Mouse (Mus musculus) heart, postnatal 4 days (tissue): Measurements from ENCODE around the gene Sys1. TPM values are rescaled to one million over a fixed set of nuclear protein-coding genes. Genes with fewer than 3 reads are reported as not detected.

ENCODE experiments used
- DNase-seq: peaks from one replicate; pipeline ENCODE4 v3.0.0; 2021
- total RNA-seq, 2 experiments: library from RNA; stranded (reverse); gene quantifications; 2 replicates each; pipeline ENCODE4 v1.2.3; 2021

Gene Sys1
- total RNA-seq, result 10 to 100 TPM; 20.2 to 23.1 TPM

DNA sequence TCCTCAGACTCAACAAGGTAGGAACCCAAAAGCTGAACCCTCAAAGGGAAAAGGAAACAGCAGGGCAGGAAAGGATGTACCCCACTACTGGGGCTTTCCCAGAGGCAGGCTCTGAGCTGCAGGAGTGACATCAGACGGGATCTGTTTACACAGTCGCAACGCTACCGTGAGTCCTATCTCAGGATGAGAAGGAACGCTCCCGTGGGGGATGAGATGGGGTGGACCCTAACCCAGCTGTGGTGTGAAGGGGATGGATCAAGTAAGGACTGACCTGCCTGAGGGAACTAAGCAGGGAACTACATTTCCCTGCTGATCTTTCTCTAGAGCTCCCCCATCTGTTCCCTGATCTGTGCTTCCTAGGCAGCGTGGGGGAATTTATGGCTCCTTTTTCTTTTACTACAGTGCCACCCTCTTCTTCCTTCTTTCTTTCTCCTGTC, at the start of gene Sys1:
Gene Sys1, plus strand, starts transcription at position 101 of the 437 bp plus-strand sequence.
- DNase-seq, result no peak

DNA sequence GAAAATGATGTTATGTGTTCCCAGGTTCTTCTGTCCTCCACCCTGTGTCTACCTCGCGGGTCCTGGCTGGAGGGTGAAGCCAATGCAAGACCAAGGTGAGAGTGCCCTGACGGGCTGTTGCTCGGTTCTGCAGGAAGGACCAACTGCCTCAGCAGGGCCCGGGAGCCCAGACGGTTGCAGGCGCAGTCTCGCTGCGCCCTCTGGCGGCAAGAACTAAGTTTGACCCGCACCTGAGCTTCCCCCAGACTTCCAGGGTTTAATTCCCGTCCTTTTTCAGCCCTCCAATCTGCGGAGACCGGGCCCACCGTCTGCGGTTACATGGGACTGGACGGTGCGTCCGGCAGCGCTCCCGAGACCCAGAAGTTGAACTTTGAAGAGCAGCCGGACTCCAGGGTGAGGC, 49.1 kb upstream of the Sys1 start:
- DNase-seq, result peak; percentile 80

DNA sequence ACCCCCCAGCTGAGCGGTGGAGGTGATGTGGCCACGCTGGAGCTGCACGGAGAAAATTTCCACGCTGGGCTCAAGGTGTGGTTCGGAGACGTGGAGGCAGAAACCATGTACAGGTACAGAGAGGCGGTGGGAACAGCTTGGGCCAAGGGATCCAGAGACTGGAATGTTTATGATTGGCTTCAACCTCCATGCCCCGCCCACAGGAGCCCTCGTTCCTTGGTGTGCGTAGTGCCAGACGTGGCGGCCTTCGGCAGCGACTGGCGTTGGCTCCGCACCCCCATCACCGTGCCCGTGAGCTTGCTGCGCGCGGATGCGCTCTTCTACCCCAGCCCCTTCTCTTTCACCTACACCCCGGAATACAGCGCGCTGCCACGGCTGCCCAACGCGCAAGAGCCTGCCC, 42.6 kb upstream of the Sys1 start:
- DNase-seq, result no peak

DNA sequence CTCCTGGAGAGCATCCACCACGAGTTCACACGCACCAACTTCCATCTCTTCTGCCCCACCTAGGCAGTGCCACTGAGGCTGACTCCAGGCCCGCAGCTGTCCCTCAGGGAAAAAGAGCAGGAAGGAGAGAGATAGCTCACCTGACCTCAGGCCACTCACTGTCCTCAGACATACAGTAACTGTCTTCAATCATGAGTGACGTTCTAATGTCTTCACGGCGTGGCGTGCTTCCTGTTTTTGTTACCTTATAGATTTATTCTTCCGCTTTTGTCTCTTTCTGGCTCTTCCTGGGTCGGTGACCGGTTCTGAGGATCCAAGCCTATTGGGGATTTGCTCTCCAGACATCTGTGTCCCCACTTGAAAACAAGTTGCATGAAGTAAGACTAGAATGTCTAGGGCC, 42.2 kb upstream of the Sys1 start:
- no peak for DNase-seq

DNA sequence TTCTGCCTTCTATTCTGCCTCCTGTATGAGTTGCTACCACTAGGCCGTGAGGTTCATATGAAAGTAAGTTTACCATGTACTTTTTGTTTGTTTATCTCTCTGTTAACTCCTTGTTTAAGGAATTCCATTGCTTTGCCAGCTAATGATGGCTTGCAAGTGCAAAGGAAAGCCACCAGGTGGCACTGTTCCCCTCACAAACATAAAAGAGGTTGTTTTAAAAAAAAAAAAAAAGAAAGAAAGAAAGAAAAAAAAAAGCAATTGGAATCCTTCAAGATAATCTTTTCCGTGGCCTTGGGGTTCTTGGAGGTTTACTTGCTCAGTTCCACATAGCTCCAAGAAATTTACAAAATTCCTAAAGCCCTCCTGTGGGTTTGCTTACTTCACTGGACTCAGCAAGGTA, 39.6 kb upstream of the Sys1 start:
- DNase-seq, result peak; percentile 55

DNA sequence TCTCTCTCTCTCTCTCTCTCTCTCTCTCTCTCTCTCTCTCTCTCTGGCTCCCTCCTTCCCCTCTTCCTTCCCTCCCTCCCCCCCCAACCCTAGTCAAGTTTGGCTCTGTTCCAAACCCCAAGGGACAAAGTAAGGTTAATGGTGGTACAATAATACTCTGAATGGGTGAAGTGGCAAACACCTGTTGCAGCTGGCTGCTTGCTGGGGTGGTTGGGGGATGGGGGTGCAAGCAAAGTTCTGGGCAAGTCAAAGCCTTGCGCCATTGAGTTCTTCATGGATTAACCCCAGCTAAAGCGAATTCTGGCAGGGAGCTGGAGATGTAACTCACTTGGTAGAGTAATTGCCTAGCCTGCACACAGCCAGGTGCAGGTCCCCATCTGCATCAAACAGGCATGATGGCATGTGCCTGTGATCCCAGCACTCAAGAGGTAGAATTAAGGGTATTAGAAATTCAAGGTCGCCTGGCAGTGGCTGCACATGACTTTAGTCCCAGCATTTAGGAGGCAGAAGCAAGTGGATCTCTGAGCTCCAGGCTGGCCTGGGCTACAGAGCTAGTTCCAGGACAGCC, 38.4 kb upstream of the Sys1 start:
- no peak for DNase-seq

DNA sequence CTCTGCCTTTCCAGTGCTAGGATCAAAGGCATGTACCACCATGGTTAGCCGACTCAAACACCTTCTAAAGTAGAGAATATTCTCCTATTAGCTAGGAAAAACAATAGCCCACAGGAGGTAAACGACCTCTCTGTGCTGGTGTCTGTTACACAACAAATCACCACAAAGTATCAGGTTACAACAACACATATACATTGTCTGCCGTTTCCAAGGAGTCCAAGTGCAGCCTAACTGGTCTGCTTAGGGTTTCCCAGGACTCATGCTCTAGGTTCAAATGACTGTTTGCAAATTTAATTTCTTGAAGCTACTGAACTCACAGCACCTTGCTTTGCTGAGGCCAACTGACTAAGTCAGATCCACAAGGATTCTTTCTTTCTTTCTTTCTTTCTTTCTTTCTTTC, 37.3 kb upstream of the Sys1 start:
- no peak for DNase-seq

DNA sequence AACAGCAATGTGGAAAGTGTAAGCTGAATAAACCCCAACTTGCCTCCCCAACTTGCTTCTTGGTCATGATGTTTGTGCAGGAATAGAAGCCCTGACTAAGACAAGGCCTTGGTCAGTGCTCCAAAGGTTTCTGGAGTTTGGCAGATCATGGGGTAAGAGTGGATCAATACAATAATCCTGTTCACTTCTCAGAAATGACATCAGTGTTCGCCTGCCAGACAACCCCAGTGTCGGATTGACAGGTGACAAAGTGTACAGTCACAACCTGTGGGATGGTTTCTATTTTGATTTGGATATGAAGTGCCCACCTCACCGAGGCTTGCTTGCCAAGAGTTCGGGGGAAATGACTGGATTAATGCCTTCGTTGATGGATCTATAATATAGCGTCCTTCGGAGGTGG, 35.5 kb upstream of the Sys1 start:
- DNase-seq, result no peak

DNA sequence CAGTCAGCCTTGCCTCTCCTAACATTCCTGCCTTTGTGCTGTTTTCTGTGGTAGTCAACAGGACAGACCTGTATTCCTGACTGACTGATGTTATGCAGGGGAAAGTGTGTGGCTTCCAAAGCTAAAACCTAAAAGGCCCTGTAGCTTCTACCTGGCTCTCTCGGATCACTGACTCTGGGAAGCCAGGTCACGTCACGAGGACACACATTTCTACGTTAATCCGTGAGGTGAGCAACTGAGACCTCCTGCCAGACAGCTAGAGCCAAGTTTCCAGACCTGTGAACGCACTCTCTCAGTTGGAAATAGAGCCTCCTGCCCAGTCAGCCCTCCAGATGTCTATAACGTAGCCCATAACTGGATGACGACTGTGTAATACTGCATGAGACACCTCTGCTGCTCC, 34.8 kb upstream of the Sys1 start:
- no peak for DNase-seq

DNA sequence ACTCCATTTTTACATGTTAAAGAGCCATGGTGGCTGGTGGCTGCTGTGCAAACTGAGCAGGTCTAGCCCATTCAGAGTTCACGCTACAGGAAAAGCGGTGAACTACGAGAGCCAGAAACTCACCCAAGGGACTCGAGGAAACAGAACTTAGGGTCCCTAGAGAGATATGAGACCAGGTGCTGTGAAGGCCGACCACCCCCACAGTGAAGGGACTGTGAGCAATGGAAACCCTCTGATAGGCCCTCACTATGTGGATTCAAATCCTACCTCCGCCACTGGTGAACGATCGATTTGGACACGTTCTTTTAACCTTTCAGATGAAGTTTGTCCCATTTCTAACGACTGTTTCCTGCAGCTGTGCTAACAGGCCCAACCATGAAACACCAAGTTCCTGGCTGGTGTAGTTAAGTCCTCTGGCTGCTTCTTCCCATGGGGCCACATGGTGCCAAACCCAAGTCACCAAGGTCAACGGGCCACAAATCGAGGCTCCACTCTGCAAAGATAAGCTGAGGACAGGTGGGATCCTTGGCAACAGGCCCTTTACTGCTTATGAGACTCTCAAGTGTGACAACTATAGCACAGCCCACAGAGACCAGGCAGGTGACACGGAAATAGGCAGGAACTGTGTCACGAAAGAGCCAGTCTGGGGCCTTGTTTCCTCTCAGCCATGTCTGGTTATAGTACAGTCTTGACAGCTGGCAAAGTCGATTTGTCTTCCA, 33.9 kb upstream of the Sys1 start:
- DNase-seq, result no peak

DNA sequence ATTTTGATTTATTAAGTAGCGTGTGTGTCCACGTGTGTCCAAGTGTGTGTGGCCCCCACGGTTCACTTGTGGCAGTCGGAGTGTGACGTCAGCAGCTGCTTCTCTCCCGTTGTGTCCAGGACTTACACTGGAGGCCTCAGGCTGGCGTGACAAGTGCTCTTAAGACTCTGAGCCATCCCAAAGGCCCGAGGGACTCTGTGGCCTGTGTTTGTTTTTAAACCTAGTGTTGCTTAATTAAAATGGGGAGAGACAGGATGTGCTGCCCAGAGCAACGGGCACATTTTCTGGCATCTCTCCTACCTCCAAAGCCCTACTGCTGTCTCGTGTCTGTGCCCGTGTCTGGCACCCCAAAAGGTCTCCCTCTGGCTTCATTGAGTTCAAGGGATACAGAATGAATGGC, 33.3 kb upstream of the Sys1 start:
- no peak for DNase-seq

DNA sequence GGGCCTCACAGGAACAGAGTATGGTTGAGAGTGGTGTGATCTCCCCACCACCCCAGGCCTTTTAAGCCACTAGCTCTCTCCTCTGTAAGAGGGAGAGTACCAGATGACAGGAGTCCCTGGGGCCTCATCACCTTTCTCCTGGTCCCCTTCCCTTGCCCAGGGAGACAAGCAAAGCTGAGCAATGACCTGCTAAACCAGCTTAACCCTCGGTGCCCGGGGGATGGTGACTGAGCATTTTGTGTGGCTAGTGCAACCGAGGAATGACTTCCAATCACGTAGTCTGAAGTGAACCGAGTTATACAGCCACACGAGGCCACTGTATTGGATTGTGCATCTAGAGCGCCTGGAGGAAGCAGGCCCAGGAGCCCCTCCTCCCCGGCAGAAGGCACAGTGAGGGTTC, 32.4 kb upstream of the Sys1 start:
- DNase-seq, result no peak

DNA sequence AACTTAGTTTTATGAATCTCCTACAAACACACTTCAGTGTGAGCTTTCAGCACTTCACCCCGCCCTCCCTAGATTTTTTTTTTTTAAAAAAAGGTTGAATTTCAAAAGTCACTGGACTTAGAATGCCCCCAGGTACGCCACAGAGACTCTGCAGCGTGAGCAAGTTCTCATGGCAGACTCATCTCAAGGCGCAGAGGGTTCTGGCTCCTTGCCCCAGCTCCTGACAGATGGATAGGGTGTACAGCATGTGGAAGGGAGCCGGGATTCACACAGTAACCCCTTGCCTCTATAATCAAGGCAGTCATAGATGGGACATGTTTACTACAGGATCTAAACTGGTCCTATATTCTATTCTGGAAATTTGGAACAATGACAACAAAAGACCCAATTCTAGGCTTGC, 31.4 kb upstream of the Sys1 start:
- no peak for DNase-seq

DNA sequence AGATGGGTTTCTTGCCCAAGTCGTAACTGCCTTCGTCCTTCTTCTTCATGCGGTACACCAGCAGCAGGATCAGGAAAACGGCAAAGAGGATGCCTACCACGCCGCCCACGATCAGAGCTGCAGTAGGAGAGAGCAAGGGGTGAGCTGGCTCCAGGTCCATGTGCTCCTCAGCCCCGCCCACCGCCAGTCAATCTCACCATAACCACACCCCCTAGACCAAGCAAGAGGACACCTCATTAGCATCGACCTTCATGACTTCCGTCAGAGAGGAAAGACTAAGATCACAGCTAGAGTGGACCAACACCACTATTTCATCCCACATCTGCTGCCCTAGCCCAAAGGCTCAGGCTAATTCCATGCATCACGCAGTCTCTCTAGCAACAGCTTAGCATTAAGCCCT, 30.6 kb upstream of the Sys1 start:
- DNase-seq, result no peak

DNA sequence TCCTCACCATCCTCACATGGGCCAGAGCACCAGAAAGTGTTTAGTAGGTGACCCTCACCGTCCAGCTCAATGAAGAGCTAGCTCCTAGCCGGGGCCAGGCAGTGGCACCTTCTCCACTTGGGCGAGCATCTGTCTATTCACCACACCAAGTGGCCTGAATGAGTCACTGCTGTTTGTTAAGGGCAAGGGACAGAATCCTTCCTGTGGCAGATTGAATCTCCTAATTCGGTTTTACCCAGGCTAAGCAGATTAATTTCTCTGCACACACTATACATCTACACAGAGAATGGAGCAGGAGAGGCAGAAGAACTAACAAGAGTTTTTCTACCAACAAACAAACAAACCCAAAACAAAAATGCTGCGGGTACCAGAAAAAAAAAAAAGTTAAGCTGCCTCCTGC, 29.8 kb upstream of the Sys1 start:
- no peak for DNase-seq

DNA sequence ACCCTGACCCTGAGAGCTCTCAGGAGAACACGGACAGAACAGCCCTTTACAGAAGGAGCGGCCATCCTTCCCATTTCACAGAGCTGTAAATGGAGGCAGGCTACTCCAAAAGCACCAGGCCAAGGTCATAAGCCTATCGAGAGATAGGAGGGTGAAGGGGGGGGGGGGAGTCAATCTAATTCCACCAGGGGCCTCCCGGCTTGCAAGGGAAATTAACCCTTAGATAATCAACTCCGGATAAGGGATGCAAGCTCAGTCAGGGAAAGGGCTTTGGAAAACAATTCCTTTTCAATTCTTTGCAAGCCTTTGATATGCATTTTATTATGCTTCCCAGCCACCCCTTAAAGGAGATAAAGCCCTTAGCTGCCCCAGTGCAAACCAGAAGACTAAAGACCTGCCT, 28.3 kb upstream of the Sys1 start:
- DNase-seq, result no peak

DNA sequence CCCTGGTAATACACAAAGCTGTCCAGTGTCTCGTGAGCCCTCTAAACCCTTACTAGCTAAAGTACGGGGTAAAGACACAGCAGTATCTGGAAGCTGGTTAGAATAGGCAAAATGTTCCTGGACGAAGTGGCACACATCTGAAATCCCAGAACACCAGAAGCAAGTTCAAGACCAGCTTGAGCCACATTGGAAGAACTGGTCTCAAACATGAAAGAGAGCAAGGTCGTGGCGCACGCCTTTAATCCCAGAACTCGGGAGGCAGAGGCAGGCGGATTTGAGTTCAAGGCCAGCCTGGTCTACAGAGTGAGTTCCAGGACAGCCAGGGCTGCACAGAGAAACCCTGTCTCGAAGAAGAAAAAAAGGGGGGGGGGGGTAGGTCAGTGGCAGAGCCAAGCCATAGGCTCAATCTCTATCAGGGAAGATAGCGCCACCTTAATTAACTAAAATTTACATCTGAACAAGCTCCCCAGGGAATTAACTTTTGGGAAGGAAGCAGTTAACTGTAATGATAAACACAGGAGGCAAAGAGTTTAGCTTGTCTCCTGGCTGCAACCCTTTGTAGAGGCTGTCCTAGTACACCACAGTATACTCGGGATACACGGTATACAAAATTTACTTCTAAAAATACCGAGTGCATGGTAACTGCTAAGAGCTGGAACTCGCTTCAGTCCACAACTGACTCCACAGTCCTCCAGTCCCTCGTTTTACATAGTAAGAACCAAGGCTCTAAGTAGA, 26.7 kb upstream of the Sys1 start:
- no peak for DNase-seq

DNA sequence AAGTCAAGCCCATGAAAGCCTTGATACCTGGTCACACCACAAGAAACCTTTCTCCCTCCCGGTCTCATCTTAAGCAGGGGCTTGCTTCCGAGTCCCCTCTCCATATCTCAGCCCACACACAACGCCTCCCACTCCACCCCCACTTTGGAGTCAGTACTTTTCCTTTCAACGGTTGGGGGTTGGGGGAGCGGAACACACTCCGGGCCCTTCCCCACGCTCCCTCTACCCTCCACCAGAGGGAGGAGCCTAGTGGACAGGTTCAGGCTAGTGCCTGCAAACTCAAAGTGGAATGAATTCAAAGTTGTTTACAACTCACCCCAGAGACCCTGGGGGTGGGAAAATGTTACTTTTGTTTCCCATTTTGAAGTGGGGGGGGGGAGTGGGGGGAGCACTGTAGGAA, 26.1 kb upstream of the Sys1 start:
- no peak for DNase-seq

DNA sequence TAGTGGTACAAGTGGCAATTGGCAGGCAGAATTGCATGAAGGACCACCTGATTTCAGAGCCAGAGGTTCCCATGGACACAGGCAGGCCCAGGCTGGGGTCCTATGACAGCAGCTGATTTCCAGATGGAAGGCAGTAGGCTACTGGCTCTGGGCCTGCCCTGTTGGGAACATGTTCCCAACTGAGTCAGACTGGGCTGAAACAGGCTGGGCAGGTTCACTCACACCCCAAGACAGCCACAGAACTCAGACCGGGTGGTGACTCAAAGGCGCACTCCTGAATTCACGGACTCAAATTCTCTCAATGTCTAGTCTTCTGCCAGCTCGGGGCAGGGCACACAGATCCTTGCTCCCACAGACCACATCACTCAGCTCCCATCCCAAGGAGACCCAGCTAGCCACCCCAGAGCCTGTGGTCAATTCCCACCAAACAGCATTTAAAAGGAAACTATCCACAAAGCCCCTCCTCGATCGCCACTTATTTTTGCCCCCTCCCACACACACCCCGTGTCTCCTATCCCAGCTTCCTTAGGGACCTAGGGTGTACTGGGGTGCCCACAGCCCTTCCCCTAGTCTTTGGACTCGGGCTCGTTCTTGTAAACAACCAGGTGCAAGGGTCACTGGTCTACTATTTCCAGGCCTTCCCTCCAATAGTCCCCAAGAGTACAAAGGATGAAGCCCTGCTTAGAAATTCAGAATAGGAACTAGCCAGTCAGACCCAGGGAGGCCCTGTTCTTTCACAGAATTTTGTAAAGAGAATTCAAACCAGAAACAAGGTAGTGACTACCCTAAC, 24.9 kb upstream of the Sys1 start:
- DNase-seq, result no peak

DNA sequence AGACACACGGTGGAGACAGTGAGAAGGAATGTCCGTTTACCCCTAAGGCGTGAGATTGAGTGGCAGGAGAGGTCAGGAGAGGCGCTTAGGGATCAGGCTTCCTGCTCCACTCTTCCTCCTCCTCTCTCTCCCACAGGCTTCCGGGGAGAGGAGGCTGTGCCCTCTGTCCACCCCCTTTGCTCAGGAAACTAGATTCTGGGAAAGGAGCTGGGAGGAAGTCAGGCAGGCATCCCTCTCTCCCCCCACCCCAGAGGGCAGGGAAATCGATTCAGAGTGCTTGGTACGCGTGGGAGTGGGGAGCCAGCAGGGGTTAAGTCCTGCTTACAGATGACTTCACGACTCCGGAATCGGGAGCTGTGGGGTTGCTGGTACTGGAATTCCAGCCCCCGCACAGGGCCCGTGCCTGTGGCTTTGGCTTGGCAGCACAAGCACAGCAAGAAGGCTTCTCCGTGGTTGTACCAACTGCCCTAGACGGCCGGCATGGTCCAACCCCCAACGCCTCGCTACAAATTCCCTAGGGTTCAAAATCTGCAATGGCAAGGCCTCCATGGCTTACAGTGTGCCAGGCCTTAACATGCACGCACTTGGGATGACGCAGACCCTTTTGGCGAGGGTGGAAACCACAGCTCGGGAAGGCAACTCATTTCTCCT, 24.1 kb upstream of the Sys1 start:
- peak; percentile 60 for DNase-seq

DNA sequence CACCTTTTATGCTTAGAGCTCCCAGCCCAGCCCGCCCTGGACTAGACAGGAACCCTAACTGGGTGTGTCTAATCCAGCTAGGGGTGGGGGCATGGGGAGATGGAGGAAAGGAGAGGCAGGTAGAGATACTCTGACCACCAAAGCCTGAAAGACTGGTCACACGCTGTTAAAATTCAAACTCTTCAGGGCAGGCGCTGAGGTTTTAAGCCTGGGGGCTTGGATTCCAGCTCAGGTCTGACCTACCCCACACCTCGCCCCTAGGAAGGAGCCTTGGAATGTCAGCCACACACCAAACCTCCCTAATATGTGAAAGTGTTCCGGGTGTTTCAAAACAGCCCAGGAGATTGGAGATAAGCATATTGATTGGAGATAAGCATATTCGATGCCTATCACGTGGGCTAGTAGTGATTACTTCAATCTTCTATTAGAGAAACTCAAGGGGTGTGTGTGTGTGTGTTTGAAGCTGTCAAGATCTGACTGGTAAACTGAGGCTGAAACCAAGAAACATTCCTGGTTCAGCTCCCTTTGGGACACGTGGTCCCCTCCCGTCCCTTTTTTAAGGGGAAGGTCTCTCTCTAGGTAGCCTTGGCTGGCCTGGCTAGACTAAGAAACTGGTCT, 23.4 kb upstream of the Sys1 start:
- DNase-seq, result no peak

DNA sequence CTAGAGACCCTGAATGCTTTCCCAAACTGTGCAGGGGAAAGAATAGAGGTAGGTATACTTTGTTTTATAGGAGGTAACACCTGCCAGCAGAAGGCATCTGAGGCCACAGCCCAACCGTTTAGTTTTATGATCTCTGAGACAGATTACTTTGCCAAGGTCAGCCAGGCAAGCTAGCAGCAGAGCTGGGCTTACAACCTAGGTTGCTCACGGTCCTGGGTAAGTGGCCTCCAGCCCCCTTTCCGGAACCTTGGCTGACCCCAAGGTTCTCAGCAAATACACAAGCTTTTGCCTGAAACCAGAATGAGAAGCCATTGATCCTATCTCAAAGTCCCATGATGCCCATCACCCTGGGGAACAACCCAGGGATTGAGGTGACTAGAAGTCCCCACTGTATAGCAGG, 22.1 kb upstream of the Sys1 start:
- DNase-seq, result no peak
